Mouse (Mus musculus): ENCODE measurements around the gene Krtcap3. TPM values are rescaled to one million over a fixed set of nuclear protein-coding genes. Genes with fewer than 3 reads are reported as not detected.

Krtcap3 gene
- polyA plus RNA-seq (2014; fragmentation: Illumina TruSeq; extraction: RNeasy Lipid Tissue Mini Kit (QIAGEN cat#74804)), result not detected

DNA sequence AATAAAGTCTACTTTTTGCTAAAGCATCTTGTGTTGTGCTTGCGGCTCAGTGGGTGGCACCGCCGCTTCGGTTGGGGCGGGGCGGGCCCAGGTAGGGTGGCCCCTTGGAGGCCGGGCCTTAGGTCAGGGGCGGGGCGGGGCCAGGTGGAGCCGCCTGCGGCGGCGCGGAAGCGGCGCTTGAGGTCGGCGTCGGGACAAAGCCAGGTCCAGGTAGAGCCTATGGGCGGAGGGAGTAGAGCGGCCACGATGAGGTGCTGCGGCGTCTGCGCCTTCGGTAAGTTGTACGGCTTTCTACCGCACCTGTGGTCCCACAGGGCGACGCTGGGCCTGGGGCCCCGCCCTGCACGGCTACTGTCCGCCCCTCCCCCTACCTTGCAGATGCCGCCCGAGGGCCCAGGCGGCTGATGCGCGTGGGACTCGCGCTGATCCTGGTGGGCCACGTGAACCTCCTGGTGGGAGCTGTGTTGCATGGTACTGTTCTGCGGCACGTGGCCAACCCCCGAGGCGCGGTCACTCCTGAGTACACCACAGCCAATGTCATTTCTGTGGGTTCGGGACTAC, at the start of gene Krtcap3:
Gene Krtcap3 (plus strand): TSS at position 151 of the 561 bp plus-strand sequence.

DNA sequence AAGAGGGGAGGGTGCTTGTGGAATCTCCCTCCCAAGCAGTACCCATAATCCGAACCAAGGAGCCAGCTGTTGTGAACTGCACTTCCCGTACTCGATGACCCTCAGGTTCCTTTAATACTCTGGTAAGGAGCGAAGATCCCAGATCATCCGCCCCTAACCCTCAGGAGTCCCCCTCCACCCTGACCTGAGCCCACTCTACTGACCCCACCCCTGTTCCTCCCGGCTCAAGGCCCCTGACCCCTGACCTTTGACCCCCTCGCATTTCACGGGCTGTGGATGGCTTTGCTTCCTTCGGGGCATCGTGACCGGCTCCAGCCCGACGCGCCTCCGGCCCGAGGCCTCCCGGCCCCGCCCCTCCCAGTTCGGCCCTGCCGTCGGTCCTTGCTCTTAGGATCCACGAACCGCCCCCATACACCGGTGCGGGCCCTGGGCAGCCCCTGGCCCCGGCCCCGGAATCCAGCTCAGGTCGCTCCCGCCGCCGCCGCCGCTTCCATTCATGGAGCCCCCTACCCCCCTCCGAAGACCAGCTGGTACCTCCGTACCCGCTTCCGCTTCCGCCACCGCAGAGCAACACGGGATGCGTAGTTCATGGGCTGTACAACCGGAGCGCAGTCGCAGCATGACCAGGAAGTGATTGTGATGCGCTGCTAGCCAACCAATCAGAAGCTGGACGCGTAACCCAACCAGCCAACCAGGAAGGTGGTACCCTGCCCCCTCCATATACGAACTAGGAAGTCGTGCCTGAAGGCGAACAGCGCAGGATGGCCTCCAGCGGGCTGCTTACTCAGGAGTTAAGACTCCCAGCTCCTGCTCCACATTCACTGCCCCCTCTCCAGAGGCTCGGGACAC, 49.5 kb upstream of the Krtcap3 start, which contains the start of gene Zfp513:
Gene Zfp513 (minus strand): TSS at position 562 of the 849 bp plus-strand sequence.

DNA sequence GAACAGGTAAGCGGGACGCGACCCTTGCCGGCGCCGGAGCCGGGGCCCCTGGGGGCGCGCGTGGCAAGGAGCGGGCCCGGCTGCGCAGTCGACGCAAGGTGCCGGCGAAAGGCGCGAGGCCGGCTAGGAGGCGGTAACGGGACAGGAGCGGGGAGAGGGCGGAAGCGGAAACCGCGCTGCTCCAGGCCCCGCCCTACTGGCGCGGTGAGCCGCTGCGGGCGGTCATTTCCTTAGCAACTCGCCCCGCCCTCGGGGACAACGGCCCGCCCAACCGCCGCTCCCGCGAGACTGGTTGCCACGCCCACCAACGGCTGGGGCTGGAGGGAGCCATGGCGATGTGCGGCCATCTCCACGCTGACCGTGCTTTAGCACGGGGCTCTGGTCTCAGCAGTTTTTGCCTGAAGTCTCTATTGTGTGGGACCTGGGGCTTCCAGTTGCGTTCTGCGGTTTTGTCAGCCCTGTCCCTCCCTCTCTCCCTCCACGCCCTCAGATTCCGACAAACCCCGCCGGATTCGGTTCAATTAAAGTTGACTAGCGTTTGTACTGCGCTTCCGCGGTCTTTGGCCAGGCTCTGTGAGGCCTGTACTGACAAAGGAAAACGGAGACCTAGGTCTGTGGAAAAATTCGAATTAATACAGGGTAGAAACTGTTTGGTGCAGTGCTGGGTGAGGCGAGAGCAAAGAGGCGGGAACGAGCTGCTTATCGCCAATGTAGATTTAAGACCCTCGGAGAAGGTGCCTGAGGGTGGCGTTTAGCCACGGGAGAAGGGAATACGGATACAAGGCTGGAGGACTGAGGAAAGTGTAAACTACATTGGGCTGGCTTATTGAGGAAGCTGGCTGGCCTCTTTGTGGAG, 30.8 kb upstream of the Krtcap3 start, which contains the start of gene Ppm1g:
Gene Ppm1g (minus strand): TSS at position 240 of the 856 bp plus-strand sequence.

DNA sequence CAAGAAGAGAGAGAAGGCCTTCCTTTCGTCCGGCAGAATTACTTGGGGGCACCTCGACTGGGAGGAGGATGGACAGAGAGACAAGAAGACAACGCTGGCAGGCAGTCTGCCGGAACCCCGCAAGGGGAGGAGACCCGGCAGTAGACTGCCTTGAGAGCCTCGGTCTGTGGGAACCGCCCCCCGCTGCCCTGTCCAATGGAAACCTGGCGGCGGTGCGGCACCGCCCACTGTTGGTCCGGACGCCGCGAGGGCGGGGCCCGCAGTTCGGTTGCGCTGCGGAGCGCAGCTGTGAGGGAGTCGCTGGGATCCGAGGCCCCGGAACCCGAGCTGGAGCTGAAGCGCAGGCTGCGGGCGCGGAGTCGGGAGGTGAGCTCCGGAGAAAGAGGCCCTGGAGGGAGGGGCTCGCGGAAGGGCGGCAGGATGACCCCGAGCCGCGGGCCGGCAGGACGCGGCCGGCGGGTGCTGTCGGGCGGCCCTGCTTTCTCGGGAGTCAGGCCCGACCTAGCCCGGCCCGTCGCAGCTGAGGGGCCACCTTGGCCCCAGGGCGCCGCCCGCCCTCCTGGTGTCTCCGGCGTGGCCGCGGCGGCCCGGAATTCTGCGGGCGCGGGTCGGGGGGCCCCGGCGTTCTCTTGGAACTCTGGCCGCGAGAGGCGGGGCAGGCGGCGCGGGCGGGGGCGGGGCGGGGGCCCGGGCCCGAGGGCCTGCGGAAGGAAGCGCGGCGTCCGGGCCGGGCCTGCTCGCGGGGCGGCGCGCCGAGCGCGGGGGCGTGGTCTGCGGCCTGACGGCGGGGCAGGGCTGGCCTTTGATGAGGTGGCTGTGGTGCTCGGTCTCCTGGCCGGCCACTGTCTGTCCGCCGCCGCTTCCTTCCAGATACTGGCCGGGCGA, 10.6 kb upstream of the Krtcap3 start, which contains the start of the genes Nrbp1 and Gm9970:
Gene Nrbp1 (plus strand): TSS at position 228 of the 885 bp plus-strand sequence.
Gene Gm9970 (minus strand): TSS at position 596 of the 885 bp plus-strand sequence.

DNA sequence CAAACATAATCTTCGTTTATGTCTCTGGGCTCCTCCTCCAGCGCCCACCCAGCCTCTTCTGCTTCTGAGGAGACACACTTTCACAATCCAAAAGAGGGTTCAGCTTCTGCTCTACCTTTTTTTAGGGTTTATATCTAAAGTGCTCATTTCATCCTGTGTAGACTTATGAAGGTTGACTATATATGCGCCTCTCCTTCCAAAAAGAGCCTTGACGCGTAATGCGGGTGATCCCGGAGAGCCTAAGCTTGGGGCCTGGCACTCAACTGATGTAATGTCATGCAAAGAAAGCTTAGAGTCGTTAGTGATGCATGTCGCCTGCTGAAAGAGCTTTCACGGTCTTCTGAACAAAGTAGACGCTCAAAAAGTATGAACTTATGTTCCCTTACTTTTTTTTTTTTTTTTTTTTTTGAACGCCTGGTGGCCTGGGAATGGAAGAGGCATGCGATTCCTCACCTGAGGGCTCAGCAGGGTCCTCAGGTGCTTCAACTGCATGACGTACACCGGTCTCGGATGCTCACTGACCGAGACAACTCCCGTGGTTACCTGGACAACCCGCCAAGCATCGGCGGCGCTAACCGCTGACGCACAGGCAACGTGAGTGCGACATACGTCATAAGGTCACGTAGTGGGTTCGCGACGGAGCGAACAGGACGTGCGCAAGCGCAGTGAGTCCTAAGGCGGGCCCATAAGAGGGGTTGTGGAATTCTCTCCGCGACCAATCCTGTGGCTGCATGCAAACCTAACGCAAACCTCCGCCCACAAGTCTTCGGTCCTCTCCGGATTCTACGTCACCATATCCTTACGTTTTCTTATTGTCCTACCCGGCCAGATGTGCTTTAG, 39.2 kb downstream of the Krtcap3 start, which contains the start of gene Ift172:
Gene Ift172 (minus strand): TSS at position 596 of the 840 bp plus-strand sequence.

DNA sequence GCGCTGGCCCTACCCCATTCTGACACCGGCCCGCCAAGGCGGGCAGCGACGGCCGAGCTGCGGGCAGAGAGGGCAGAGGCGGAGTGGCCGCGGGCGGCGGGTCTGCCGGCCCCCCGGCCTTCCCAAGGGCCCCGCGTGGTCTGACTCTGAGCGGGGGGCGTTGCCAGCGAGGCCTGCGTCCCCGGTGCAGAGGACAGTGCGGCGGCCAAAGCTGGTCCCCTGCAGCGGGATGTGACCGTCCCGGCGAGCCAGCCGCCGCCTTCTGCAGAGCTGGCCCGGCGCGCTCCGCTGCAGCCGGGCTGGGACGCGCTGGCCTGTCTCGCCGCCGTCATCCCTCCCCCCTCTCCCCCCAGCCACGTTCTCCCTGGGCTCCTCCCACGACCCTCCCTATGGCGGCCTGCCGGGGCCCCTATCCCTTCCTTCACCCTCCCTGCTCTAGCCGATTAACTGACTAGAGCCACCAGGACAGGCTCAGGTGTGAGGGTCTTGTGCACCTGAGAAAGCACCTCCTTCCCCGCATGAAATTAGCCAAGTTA, 44.2 kb downstream of the Krtcap3 start, which contains the start of gene Fndc4:
Gene Fndc4 (minus strand): TSS at position 475 of the 536 bp plus-strand sequence.

DNA sequence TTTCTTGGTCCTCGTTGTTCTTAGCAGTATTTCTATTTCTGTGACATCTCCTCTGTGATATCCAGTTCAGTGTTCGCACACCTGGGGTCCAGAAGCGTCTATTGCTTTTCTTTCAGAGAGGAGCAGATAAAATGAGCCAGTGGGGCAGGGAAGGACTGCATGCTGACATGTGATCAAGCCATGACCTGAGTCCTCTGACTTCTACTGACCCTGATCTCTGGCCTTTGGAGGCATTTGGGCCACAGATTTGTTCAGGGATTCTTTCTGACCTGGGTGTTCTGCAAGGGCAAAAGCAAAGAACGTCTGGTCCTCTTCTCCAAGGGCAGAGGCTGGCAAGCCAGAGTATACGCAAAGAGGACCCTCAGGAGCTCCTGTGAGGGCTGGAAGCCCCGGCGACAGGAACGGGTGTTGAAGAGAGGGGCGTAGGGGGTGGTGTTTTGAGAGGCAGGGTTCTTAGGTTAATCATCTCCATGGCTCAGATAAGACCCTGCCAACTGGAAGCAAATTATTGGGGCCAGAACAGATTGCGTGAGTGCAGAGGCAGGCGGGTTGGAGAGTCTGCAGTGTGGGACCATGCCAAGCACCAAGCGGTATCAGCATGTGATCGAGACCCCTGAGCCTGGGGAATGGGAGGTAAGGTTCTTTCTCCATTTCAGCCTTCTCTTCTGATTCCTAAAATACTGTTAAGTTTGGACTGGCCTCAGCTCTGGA, 45.7 kb downstream of the Krtcap3 start, which contains the start of gene Gckr:
Gene Gckr (plus strand): TSS at position 397 of the 711 bp plus-strand sequence.

Other genes starting within 250 kb of the Krtcap3 start
- gene Atraid, start 203.4 kb upstream of the Krtcap3 start, polyA plus RNA-seq (2014; fragmentation: Illumina TruSeq; extraction: RNeasy Lipid Tissue Mini Kit (QIAGEN cat#74804)), result 77.8 TPM
- gene Slc5a6, start 202.8 kb upstream of the Krtcap3 start, polyA plus RNA-seq (2014; fragmentation: Illumina TruSeq; extraction: RNeasy Lipid Tissue Mini Kit (QIAGEN cat#74804)), result 1.9 TPM
- gene Cad, start 196.9 kb upstream of the Krtcap3 start, polyA plus RNA-seq (2014; fragmentation: Illumina TruSeq; extraction: RNeasy Lipid Tissue Mini Kit (QIAGEN cat#74804)), result 1.7 TPM
- gene Dnajc5g, start 145.4 kb upstream of the Krtcap3 start, polyA plus RNA-seq (2014; fragmentation: Illumina TruSeq; extraction: RNeasy Lipid Tissue Mini Kit (QIAGEN cat#74804)), result 0.97 TPM
- gene Slc30a3, start 143.5 kb upstream of the Krtcap3 start, polyA plus RNA-seq (2014; fragmentation: Illumina TruSeq; extraction: RNeasy Lipid Tissue Mini Kit (QIAGEN cat#74804)), result not detected
- gene Trim54, start 135.0 kb upstream of the Krtcap3 start, polyA plus RNA-seq (2014; fragmentation: Illumina TruSeq; extraction: RNeasy Lipid Tissue Mini Kit (QIAGEN cat#74804)), result not detected
- not detected for gene Ucn, start 112.9 kb upstream of the Krtcap3 start, polyA plus RNA-seq (2014; fragmentation: Illumina TruSeq; extraction: RNeasy Lipid Tissue Mini Kit (QIAGEN cat#74804))
- gene Mpv17, start 97.4 kb upstream of the Krtcap3 start, polyA plus RNA-seq (2014; fragmentation: Illumina TruSeq; extraction: RNeasy Lipid Tissue Mini Kit (QIAGEN cat#74804)), result 41.7 TPM
- gene Gm29609, start 71.8 kb upstream of the Krtcap3 start, polyA plus RNA-seq (2014; fragmentation: Illumina TruSeq; extraction: RNeasy Lipid Tissue Mini Kit (QIAGEN cat#74804)), result 0.48 TPM
- gene Gtf3c2, start 71.5 kb upstream of the Krtcap3 start, polyA plus RNA-seq (2014; fragmentation: Illumina TruSeq; extraction: RNeasy Lipid Tissue Mini Kit (QIAGEN cat#74804)), result 47.4 TPM
- gene Snx17, start 58.5 kb upstream of the Krtcap3 start, polyA plus RNA-seq (2014; fragmentation: Illumina TruSeq; extraction: RNeasy Lipid Tissue Mini Kit (QIAGEN cat#74804)), result 57.4 TPM
- gene Eif2b4, start 58.3 kb upstream of the Krtcap3 start, polyA plus RNA-seq (2014; fragmentation: Illumina TruSeq; extraction: RNeasy Lipid Tissue Mini Kit (QIAGEN cat#74804)), result 2.3 TPM
- gene Zfp513, start 49.4 kb upstream of the Krtcap3 start, polyA plus RNA-seq (2014; fragmentation: Illumina TruSeq; extraction: RNeasy Lipid Tissue Mini Kit (QIAGEN cat#74804)), result 1.5 TPM
- 30.2 TPM for gene Ppm1g, start 31.0 kb upstream of the Krtcap3 start, polyA plus RNA-seq (2014; fragmentation: Illumina TruSeq; extraction: RNeasy Lipid Tissue Mini Kit (QIAGEN cat#74804))
- 85.1 TPM for gene Nrbp1, start 10.8 kb upstream of the Krtcap3 start, polyA plus RNA-seq (2014; fragmentation: Illumina TruSeq; extraction: RNeasy Lipid Tissue Mini Kit (QIAGEN cat#74804))
- gene Gm9970, start 10.5 kb upstream of the Krtcap3 start, polyA plus RNA-seq (2014; fragmentation: Illumina TruSeq; extraction: RNeasy Lipid Tissue Mini Kit (QIAGEN cat#74804)), result not detected
- 18.2 TPM for gene Ift172, start 39.4 kb downstream of the Krtcap3 start, polyA plus RNA-seq (2014; fragmentation: Illumina TruSeq; extraction: RNeasy Lipid Tissue Mini Kit (QIAGEN cat#74804))
- 9.6 TPM for gene Fndc4, start 44.4 kb downstream of the Krtcap3 start, polyA plus RNA-seq (2014; fragmentation: Illumina TruSeq; extraction: RNeasy Lipid Tissue Mini Kit (QIAGEN cat#74804))
- 0.43 TPM for gene Gckr, start 45.8 kb downstream of the Krtcap3 start, polyA plus RNA-seq (2014; fragmentation: Illumina TruSeq; extraction: RNeasy Lipid Tissue Mini Kit (QIAGEN cat#74804))
- gene Zfp512, start 200.7 kb downstream of the Krtcap3 start, polyA plus RNA-seq (2014; fragmentation: Illumina TruSeq; extraction: RNeasy Lipid Tissue Mini Kit (QIAGEN cat#74804)), result 44.2 TPM
- not detected for gene 4930548H24Rik, start 234.0 kb downstream of the Krtcap3 start, polyA plus RNA-seq (2014; fragmentation: Illumina TruSeq; extraction: RNeasy Lipid Tissue Mini Kit (QIAGEN cat#74804))
- gene Gpn1, start 243.1 kb downstream of the Krtcap3 start, polyA plus RNA-seq (2014; fragmentation: Illumina TruSeq; extraction: RNeasy Lipid Tissue Mini Kit (QIAGEN cat#74804)), result 30.6 TPM

Data from ovary, adult 10 weeks (tissue).